Mouse (Mus musculus): ENCODE measurements around the gene Xcl1. TPM values are rescaled to one million over a fixed set of nuclear protein-coding genes. Genes with fewer than 3 reads are reported as not detected.

Gene Xcl1
- total RNA-seq, 2 experiments from 2014 or later = not detected

DNA sequence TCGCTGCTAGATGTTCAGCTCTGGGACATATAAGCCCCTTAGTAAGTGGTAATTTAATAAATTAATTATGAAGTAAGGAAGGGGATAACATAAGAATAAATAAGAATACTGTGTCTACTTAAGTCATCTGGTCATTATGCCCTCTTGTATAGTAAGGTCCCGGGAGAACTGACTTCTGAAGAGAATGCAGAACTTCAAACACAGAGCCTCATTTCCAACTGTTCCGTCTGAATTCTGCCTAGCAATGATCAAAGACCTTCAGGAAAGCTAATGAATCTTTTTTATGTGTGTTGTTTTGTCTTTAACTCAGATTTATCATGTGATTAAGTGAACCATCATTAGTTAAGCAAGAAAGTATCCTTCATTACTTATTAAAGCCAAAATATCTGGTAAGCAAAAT, 5.3 kb downstream of the Xcl1 start:
- intact Hi-C loops (cut with DNase I) = no loop called here

DNA sequence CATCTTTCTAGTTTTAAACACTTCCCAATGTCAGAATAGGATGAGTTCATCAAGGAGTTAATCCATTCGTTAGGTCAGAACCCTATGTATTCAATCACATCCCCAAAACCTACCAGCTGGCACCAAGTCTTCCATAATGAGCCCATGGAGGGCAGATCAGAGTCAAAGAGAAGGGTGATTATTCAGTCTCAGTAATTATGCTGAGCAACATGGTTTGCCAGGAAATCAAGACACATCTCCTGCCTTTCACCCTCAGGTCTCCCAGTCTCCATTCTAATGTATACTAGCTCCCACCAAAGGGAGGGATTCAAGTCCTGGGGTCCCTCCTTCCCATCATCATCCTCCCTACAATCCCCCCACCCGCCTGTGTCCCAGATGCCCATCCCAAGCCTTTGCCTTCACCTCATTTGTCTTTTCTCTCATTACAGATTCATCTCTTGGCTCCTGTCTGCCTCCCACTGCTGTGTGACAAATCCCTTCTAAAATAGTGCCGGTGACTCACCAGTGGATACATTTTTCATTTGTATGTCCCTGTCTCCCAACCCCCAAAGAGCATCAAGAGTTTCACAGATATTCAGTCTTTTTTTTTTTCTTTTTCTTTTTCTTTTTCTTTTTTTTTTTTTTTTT, 8.7 kb downstream of the Xcl1 start:
- intact Hi-C loops (cut with DNase I) = no loop called here
- DNase-seq (ENCODE audit: low spot score in 2 of 2) = peak; percentile 64 to 67

More for the DNA sequence above, 5.3 kb downstream of the Xcl1 start:
- DNase-seq (ENCODE audit: low spot score in 2 of 2) = no peak

DNA sequence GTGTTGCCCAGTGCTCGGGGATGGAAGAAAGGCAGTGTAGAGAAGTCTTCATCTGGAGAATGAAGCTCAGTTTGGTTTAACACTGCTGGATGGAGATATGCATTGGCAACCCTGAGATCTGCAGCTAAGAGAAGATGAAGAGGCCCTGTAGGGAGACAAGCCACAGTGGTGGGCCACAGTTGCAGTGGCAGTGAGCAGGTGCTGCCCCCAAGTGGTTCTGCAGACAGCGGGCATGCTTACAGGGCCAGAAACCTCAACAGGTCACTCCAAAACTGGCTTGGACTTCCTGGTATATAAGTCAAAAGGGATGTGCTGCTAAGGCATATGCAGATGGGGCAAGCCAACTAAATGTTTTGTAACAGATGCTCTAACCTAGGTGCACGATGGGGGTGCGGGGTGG, 30.3 kb downstream of the Xcl1 start:
- peak in 1 of 2 experiments; percentile 35 for DNase-seq (ENCODE audit: low spot score in 2 of 2)
- intact Hi-C loops (cut with DNase I) = loop anchor here (2.0 to 10.0 kb wide), 3 partner anchors 220 to 588 kb away; no protein-coding TSS in a partner anchor

DNA sequence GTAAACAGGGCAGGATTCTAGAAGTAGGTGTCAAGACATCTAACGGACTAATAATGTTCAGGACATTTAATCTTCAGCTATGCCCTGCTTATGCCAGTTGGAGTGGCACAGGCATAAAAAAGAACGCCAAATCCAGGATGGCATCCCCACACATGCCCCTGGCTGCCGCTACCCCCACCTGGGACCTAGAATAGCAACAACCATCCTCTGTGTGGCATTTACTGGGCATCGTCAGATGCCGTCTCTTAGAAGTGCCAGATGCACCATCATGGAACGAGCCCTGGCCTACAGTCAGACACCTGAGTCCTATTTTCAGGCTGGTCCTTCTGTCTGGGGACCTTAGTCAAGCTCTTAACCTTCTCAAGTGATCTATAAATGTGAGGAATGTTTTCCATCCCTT, 34.6 kb downstream of the Xcl1 start:
- DNase-seq (ENCODE audit: low spot score in 2 of 2) = no peak
- intact Hi-C loops (cut with DNase I) = loop anchor here (5.0 to 10.0 kb wide), 2 partner anchors 122 to 216 kb away; no protein-coding TSS in a partner anchor

DNA sequence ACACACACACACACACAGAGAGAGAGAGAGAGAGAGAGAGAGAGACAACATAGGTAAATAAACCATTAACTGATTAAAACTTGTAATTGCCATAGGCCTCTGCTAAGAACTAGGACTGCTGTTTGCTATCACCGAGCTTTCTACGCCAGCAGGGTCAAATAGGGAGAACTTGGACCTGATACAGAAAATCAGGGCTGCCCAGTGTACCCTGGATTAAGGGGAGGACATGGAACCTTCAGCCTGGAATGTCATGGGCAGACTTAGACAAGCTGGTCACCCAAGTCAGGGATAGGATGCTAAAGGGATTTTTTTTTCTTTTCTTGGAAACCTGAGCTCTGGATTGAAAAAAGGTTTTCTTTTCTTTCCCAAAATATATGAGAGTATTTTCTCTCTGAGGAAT, 35.1 kb downstream of the Xcl1 start:
- DNase-seq (ENCODE audit: low spot score in 2 of 2) = no peak
- intact Hi-C loops (cut with DNase I) = loop anchor here (5.0 to 10.0 kb wide), 2 partner anchors 122 to 215 kb away; no protein-coding TSS in a partner anchor

- no peak for DNase-seq (ENCODE audit: low spot score in 2 of 2)
- intact Hi-C loops (cut with DNase I) = loop anchor here (2.0 to 5.0 kb wide), 6 partner anchors 112 to 441 kb away; partner anchors contain the start of gene Atp1b1
These were observed 35.8 kb downstream of the Xcl1 start for GRCm38 (mm10) chr1:164899506-164899905.

GRCm38 (mm10) chr1:164898846-164899351, 36.4 kb downstream of the Xcl1 start:
- intact Hi-C loops (cut with DNase I) = loop anchor here (2.0 to 5.0 kb wide), 6 partner anchors 112 to 440 kb away; partner anchors contain the start of gene Atp1b1
- peak; percentile 87 to 92 for DNase-seq (ENCODE audit: low spot score in 2 of 2)

- DNase-seq (ENCODE audit: low spot score in 2 of 2) = no peak
- intact Hi-C loops (cut with DNase I) = loop anchor here (5.0 kb wide), 5 partner anchors 110 to 305 kb away; no protein-coding TSS in a partner anchor
These were observed 38.0 kb downstream of the Xcl1 start for GRCm38 (mm10) chr1:164897163-164897817.

GRCm38 (mm10) chr1:164896211-164897145, 38.8 kb downstream of the Xcl1 start:
- DNase-seq (ENCODE audit: low spot score in 2 of 2) = no peak
- intact Hi-C loops (cut with DNase I) = loop anchor here (5.0 kb wide), 5 partner anchors 109 to 304 kb away; no protein-coding TSS in a partner anchor

- intact Hi-C loops (cut with DNase I) = loop anchor here (5.0 kb wide), 5 partner anchors 109 to 304 kb away; no protein-coding TSS in a partner anchor
- DNase-seq (ENCODE audit: low spot score in 2 of 2) = no peak
These were observed 39.5 kb downstream of the Xcl1 start for GRCm38 (mm10) chr1:164895806-164896205.

GRCm38 (mm10) chr1:164890366-164890765, 45.0 kb downstream of the Xcl1 start:
- no peak for DNase-seq (ENCODE audit: low spot score in 2 of 2)
- intact Hi-C loops (cut with DNase I) = no loop called here

- intact Hi-C loops (cut with DNase I) = no loop called here
- DNase-seq (ENCODE audit: low spot score in 2 of 2) = no peak
These were observed 46.8 kb downstream of the Xcl1 start for GRCm38 (mm10) chr1:164888563-164888962.

- intact Hi-C loops (cut with DNase I) = no loop called here
- DNase-seq (ENCODE audit: low spot score in 2 of 2) = no peak
These were observed 47.6 kb downstream of the Xcl1 start for GRCm38 (mm10) chr1:164887775-164888174.

- intact Hi-C loops (cut with DNase I) = no loop called here
- DNase-seq (ENCODE audit: low spot score in 2 of 2) = no peak
These were observed 53.4 kb downstream of the Xcl1 start for GRCm38 (mm10) chr1:164881891-164882290.

Other genes starting within 250 kb of the Xcl1 start
- under 1 TPM; 0.30 to 0.45 TPM for gene Dpt, start 138.9 kb downstream of the Xcl1 start, total RNA-seq (2021)
- not detected for gene Tbx19, start 225.2 kb upstream of the Xcl1 start, total RNA-seq (2021)

Measured in left cerebral cortex, postnatal 36 days (tissue).